8 mouse cellular contexts compared by ENCODE assay signal in genomic region chr1:179582021-179582433, GRCm38 (mm10). TPM values are rescaled to one million over a fixed set of nuclear protein-coding genes. Genes with fewer than 3 reads are reported as not detected.
DNase-seq lines count a peak whose midpoint lies in the region; ATAC-seq and TF ChIP-seq lines count a peak whose summit lies in the region.

No protein-coding gene starts in this region.

- DNase-seq in liver, adult 2 months (ENCODE audit: extremely low read depth, low read depth, low spot score): no peak
- no peak for DNase-seq in liver
- peak; percentile 57 for DNase-seq in heart, adult 8-10 months (ENCODE audit: low spot score)
- DNase-seq in lung, postnatal 36 days: peak; percentile 29
- DNase-seq in spleen, adult 18-20 months: no peak
- DNase-seq in layer of hippocampus, postnatal 36 days: no peak

- no peak overlapping the region for H3K9ac ChIP-seq in liver, adult 2 months (ENCODE audit: low read depth, low read length)
- no peak overlapping the region for H3K9ac ChIP-seq in kidney, embryonic 14.5 days (ENCODE audit: low read depth, low read length)
- no peak overlapping the region for H3K9ac ChIP-seq in hindbrain, embryonic 12.5 days

- peak; percentile 58; the same call in 1 of the 2 replicates for ATAC-seq in kidney, embryonic 14.5 days (ENCODE audit: low FRiP score, low TSS enrichment)
- ATAC-seq in hindbrain, embryonic 12.5 days (ENCODE audit: low FRiP score): no peak

- no peak for TF ChIP-seq CTCF in liver, adult 2 months (IDR thresholded peaks at IDR 0.05; ENCODE audit: low read depth, low read length)

- H3K9me3 ChIP-seq in kidney, embryonic 14.5 days (ENCODE audit: control insufficient read depth, low read length): no peaks in the 10 kb centered on the region
- H3K9me3 ChIP-seq in hindbrain, embryonic 12.5 days (replicated peaks): no peaks in the 10 kb centered on the region

- H3K36me3 ChIP-seq in liver, adult 2 months (ENCODE audit: control insufficient read depth, insufficient read depth, low read length): peaks cover 2% of the 10 kb centered on the region; the same call in 1 of the 2 replicates
- peaks cover 5% of the 10 kb centered on the region; the same call in 1 of the 2 replicates for H3K36me3 ChIP-seq in kidney, embryonic 14.5 days (ENCODE audit: control insufficient read depth, insufficient read depth, low read length)
- H3K36me3 ChIP-seq in hindbrain, embryonic 12.5 days: peaks cover 14% of the 10 kb centered on the region

- peak overlapping the region; percentile 42; the same call in 1 of the 2 replicates for H3K27ac ChIP-seq in liver, adult 2 months (replicated peaks; ENCODE audit: insufficient read depth, low read depth, low read length)
- no peak overlapping the region for H3K27ac ChIP-seq in kidney, embryonic 14.5 days (ENCODE audit: low read depth, low read length)
- H3K27ac ChIP-seq in hindbrain, embryonic 12.5 days: no peak overlapping the region

- 76% methylated on average over 6 of the region's 6 CpGs for WGBS in liver, adult 2 months
- WGBS in kidney, embryonic 14.5 days: 23% methylated on average over 6 of the region's 6 CpGs
- WGBS in hindbrain, embryonic 12.5 days: 62% methylated on average over 6 of the region's 6 CpGs

- no peak overlapping the region for H3K4me3 ChIP-seq in liver, adult 2 months (ENCODE audit: insufficient read depth, low read depth, low read length)
- no peak overlapping the region for H3K4me3 ChIP-seq in kidney, embryonic 14.5 days (ENCODE audit: low read length)
- H3K4me3 ChIP-seq in hindbrain, embryonic 12.5 days: no peak overlapping the region

- H3K4me1 ChIP-seq in liver, adult 2 months (ENCODE audit: control insufficient read depth, insufficient read depth, low read length): peaks cover 10% of the 10 kb centered on the region
- peaks cover 7% of the 10 kb centered on the region for H3K4me1 ChIP-seq in kidney, embryonic 14.5 days (ENCODE audit: control insufficient read depth, insufficient read depth, low read length)
- peaks cover 11% of the 10 kb centered on the region; the same call in 1 of the 2 replicates for H3K4me1 ChIP-seq in hindbrain, embryonic 12.5 days

- no peaks in the 10 kb centered on the region for H3K27me3 ChIP-seq in liver, adult 2 months (ENCODE audit: control insufficient read depth, insufficient read depth, low read length)
- H3K27me3 ChIP-seq in kidney, embryonic 14.5 days (ENCODE audit: control insufficient read depth, insufficient read depth, low read length): no peaks in the 10 kb centered on the region
- H3K27me3 ChIP-seq in hindbrain, embryonic 12.5 days: no peaks in the 10 kb centered on the region

- peaks cover 11% of the 10 kb centered on the region; the same call in 1 of the 2 replicates for H3K79me2 ChIP-seq in liver, adult 2 months (ENCODE audit: control insufficient read depth, insufficient read depth, low read length)

- no peak for TF ChIP-seq POLR2A in liver, adult 2 months (IDR thresholded peaks at IDR 0.05; ENCODE audit: extremely low read depth, insufficient read depth, low read length)

- H3K4me2 ChIP-seq in kidney, embryonic 14.5 days (replicated peaks; ENCODE audit: low read depth, low read length): no peak overlapping the region
- H3K4me2 ChIP-seq in hindbrain, embryonic 12.5 days (replicated peaks): no peak overlapping the region

RNA-seq across cellular contexts. Expression of gene Cnst, which starts 35.9 kb away (rescaled TPM):
- 14.9 and 15.3 TPM in 2 replicates for total RNA-seq in liver, adult 2 months (2014; rRNA removed)
- polyA plus RNA-seq in liver, adult 2 months (2012; rRNA removed): 3.9 and 4.6 TPM in 2 replicates
- total RNA-seq in heart, adult 8-10 months (2022): 10 to 100 TPM; 44.7 to 54.0 (median 46.4) TPM
- 7.7 and 14.1 TPM in 2 replicates for polyA plus RNA-seq in kidney, embryonic 14.5 days (2014; fragmentation: Nextera tagmentation; extraction: Ambion mirVana)
- polyA plus RNA-seq in hindbrain, embryonic 12.5 days (2016; fragmentation: Nextera tagmentation; extraction: Ambion mirVana): 32.1 and 33.4 TPM in 2 replicates
- 10 to 100 TPM; 32.9 to 36.2 TPM for total RNA-seq in layer of hippocampus, postnatal 36 days (2021)

RNA-seq across cellular contexts. Expression of gene Tfb2m, which starts 36.0 kb away (rescaled TPM):
- total RNA-seq in liver, adult 2 months (2014; rRNA removed): 21.7 and 22.2 TPM in 2 replicates
- 8.2 and 9.2 TPM in 2 replicates for polyA plus RNA-seq in liver, adult 2 months (2012; rRNA removed)
- 10 to 100 TPM; 65.3 to 73.3 (median 69.0) TPM for total RNA-seq in heart, adult 8-10 months (2022)
- 28.6 and 39.9 TPM in 2 replicates for polyA plus RNA-seq in kidney, embryonic 14.5 days (2014; fragmentation: Nextera tagmentation; extraction: Ambion mirVana)
- 30.0 and 34.8 TPM in 2 replicates for polyA plus RNA-seq in hindbrain, embryonic 12.5 days (2016; fragmentation: Nextera tagmentation; extraction: Ambion mirVana)
- total RNA-seq in layer of hippocampus, postnatal 36 days (2021): 10 to 100 TPM; 27.0 to 27.4 TPM

Comparison
In these comparisons a context has a peak if more than half of its experiments do, and no peak if none do; other contexts are left out.
1. DNase-seq: peak in heart, adult 8-10 months (single experiment) and lung, postnatal 36 days (single experiment); none in liver, adult 2 months (single experiment), liver (single experiment), spleen, adult 18-20 months (0 of 2) and layer of hippocampus, postnatal 36 days (0 of 2).